Mouse (Mus musculus) megakaryocyte, adult 5-6 weeks (primary cell): ENCODE data around the gene Fdxr. TPM values are rescaled to one million over a fixed set of nuclear protein-coding genes. Genes with fewer than 3 reads are reported as not detected.

Experiments
- ATAC-seq: 2 replicates; pipeline ENCODE4 v1.8.0; 2016; ENCODE audit warnings: mild to moderate bottlenecking, inconsistent platforms; ENCODE audit not compliant: poor library complexity, severe bottlenecking
- total RNA-seq, 2 experiments: library from RNA; stranded (forward) in 1 of 2; stranded (reverse) in 1 of 2; fragments of 153-499, 151-499 nt in 1 of 2; fragments of 221-1000, 200-1000 nt in 1 of 2; gene quantifications; 2 replicates each; pipeline versions ENCODE4 v1.2.3 to v1.2.4; 2015 to 2017

Gene Fdxr
- total RNA-seq, 2 experiments from 2014 or later: 5.6 to 14.3 TPM

- ATAC-seq: peak; percentile 67
These were observed 57.2 kb downstream of the Fdxr start for GRCm38 (mm10) chr11:115219685-115220084.

GRCm38 (mm10) chr11:115219263-115219662 is 57.6 kb downstream of the Fdxr start:
- peak; percentile 49 for ATAC-seq

Other genes with a start within 250 kb of the Fdxr start
- gene Cd300ld5, start 239.3 kb downstream of the Fdxr start, total RNA-seq (2015): 1.1 TPM in 1 of 2 replicates, not detected in the other
- not detected in 2 replicates for gene Cd300ld5, start 239.3 kb downstream of the Fdxr start, total RNA-seq (2017)
- gene Cd300ld3, start 228.6 kb downstream of the Fdxr start, total RNA-seq (2015): 23.8 and 26.2 TPM in 2 replicates
- 6.7 and 7.6 TPM in 2 replicates for gene Cd300ld3, start 228.6 kb downstream of the Fdxr start, total RNA-seq (2017)
- gene Cd300e, start 214.9 kb downstream of the Fdxr start, total RNA-seq (2015): 1.7 and 2.6 TPM in 2 replicates
- gene Cd300e, start 214.9 kb downstream of the Fdxr start, total RNA-seq (2017): 0.61 and 1.7 TPM in 2 replicates
- gene Rab37, start 185.6 kb downstream of the Fdxr start, total RNA-seq (2015): 4.8 and 6.2 TPM in 2 replicates
- 8.9 and 15.0 TPM in 2 replicates for gene Rab37, start 185.6 kb downstream of the Fdxr start, total RNA-seq (2017)
- 22.9 and 25.7 TPM in 2 replicates for gene Cd300lf, start 143.1 kb downstream of the Fdxr start, total RNA-seq (2015)
- 28.1 and 46.6 TPM in 2 replicates for gene Cd300lf, start 143.1 kb downstream of the Fdxr start, total RNA-seq (2017)
- gene Slc9a3r1, start 113.7 kb downstream of the Fdxr start, total RNA-seq (2015): 77.6 and 92.0 TPM in 2 replicates
- 87.5 and 88.7 TPM in 2 replicates for gene Slc9a3r1, start 113.7 kb downstream of the Fdxr start, total RNA-seq (2017)
- 23.9 and 25.7 TPM in 2 replicates for gene Tmem104, start 89.6 kb downstream of the Fdxr start, total RNA-seq (2015)
- 6.1 and 8.7 TPM in 2 replicates for gene Tmem104, start 89.6 kb downstream of the Fdxr start, total RNA-seq (2017)
- gene Nat9, start 89.2 kb downstream of the Fdxr start, total RNA-seq (2015): 16.1 and 17.7 TPM in 2 replicates
- gene Nat9, start 89.2 kb downstream of the Fdxr start, total RNA-seq (2017): 23.9 and 36.1 TPM in 2 replicates
- 0.05 TPM in 1 of 2 replicates, not detected in the other for gene Grin2c, start 9.8 kb downstream of the Fdxr start, total RNA-seq (2015)
- gene Grin2c, start 9.8 kb downstream of the Fdxr start, total RNA-seq (2017): not detected in 2 replicates
- gene Fads6, start 20.6 kb upstream of the Fdxr start, total RNA-seq (2015): 0.58 and 0.71 TPM in 2 replicates
- gene Fads6, start 20.6 kb upstream of the Fdxr start, total RNA-seq (2017): 1.4 and 2.3 TPM in 2 replicates
- not detected in 2 replicates for gene Otop2, start 30.1 kb upstream of the Fdxr start, total RNA-seq (2015)
- not detected in 2 replicates for gene Otop2, start 30.1 kb upstream of the Fdxr start, total RNA-seq (2017)
- gene Ush1g, start 45.0 kb upstream of the Fdxr start, total RNA-seq (2015): not detected in 2 replicates
- not detected in 2 replicates for gene Ush1g, start 45.0 kb upstream of the Fdxr start, total RNA-seq (2017)
- gene Otop3, start 57.7 kb upstream of the Fdxr start, total RNA-seq (2015): not detected in 2 replicates
- gene Otop3, start 57.7 kb upstream of the Fdxr start, total RNA-seq (2017): not detected in 2 replicates
- 0.27 TPM in 1 of 2 replicates, not detected in the other for gene Hid1, start 90.7 kb upstream of the Fdxr start, total RNA-seq (2015)
- 0.07 and 0.16 TPM in 2 replicates for gene Hid1, start 90.7 kb upstream of the Fdxr start, total RNA-seq (2017)
- gene Cdr2l, start 104.9 kb upstream of the Fdxr start, total RNA-seq (2015): 0.21 and 0.58 TPM in 2 replicates
- gene Cdr2l, start 104.9 kb upstream of the Fdxr start, total RNA-seq (2017): 0.24 and 0.59 TPM in 2 replicates
- 122 and 124 TPM in 2 replicates for gene Mrpl58, start 126.7 kb upstream of the Fdxr start, total RNA-seq (2015)
- 86.9 and 95.9 TPM in 2 replicates for gene Mrpl58, start 126.7 kb upstream of the Fdxr start, total RNA-seq (2017)
- 740 and 790 TPM in 2 replicates for gene Atp5h, start 142.9 kb upstream of the Fdxr start, total RNA-seq (2015)
- gene Atp5h, start 142.9 kb upstream of the Fdxr start, total RNA-seq (2017): 901 and 1,038 TPM in 2 replicates
- gene Kctd2, start 143.1 kb upstream of the Fdxr start, total RNA-seq (2015): 19.6 and 21.2 TPM in 2 replicates
- gene Kctd2, start 143.1 kb upstream of the Fdxr start, total RNA-seq (2017): 14.5 and 16.8 TPM in 2 replicates
- gene Trim80, start 163.5 kb upstream of the Fdxr start, total RNA-seq (2015): not detected in 2 replicates
- gene Trim80, start 163.5 kb upstream of the Fdxr start, total RNA-seq (2017): not detected in 2 replicates
- gene Slc16a5, start 185.4 kb upstream of the Fdxr start, total RNA-seq (2015): 0.09 and 0.42 TPM in 2 replicates
- gene Slc16a5, start 185.4 kb upstream of the Fdxr start, total RNA-seq (2017): 0.08 and 0.15 TPM in 2 replicates
- gene Armc7, start 198.6 kb upstream of the Fdxr start, total RNA-seq (2015): 17.2 and 18.5 TPM in 2 replicates
- gene Armc7, start 198.6 kb upstream of the Fdxr start, total RNA-seq (2017): 19.8 and 38.6 TPM in 2 replicates
- gene Nt5c, start 214.8 kb upstream of the Fdxr start, total RNA-seq (2015): 80.9 and 84.8 TPM in 2 replicates
- 104 and 113 TPM in 2 replicates for gene Nt5c, start 214.8 kb upstream of the Fdxr start, total RNA-seq (2017)
- gene Jpt1, start 237.3 kb upstream of the Fdxr start, total RNA-seq (2015): 211 and 220 TPM in 2 replicates
- 181 and 183 TPM in 2 replicates for gene Jpt1, start 237.3 kb upstream of the Fdxr start, total RNA-seq (2017)